Mouse (Mus musculus) ES-E14 (cell line): ENCODE measurements around the gene AC161166.1. TPM values are rescaled to one million over a fixed set of nuclear protein-coding genes. Genes with fewer than 3 reads are reported as not detected.
A peak's percentile ranks its signal among the peaks of the same experiment; 100 is the strongest.

Source experiments
- DNase-seq: peaks from one replicate; pipeline ENCODE4 v3.0.0-alpha.2; 2013; ENCODE audit warnings: low read depth, low spot score
- H3K27ac ChIP-seq: 2 replicates; pipeline ENCODE4 v1.5.1; 2012; ENCODE audit warnings: low read depth, mild to moderate bottlenecking, low read length, moderate library complexity, mixed read lengths; ENCODE audit not compliant: poor library complexity, insufficient read depth, severe bottlenecking
- H3K36me3 ChIP-seq: 2 replicates; pipeline ENCODE4 v1.6.1; 2012; ENCODE audit warnings: mild to moderate bottlenecking, low read length, moderate library complexity, mixed read lengths; ENCODE audit not compliant: control insufficient read depth, poor library complexity, insufficient read depth, severe bottlenecking
- H3K4me1 ChIP-seq, 2 experiments: fragments of 150-350 bp in 1 of 2; sonication (generic) in 1 of 2; 2 replicates each; pipeline ENCODE4 v1.6.1; 2012; ENCODE audit warnings: low read length in 2 of 2, mild to moderate bottlenecking in 1 of 2, mixed read lengths in 1 of 2; ENCODE audit not compliant: control insufficient read depth in 2 of 2, insufficient read depth in 2 of 2, poor library complexity in 1 of 2
- H3K4me3 ChIP-seq, 2 experiments: fragments of 150-350 bp in 1 of 2; sonication (generic) in 1 of 2; 2 replicates each; pipeline ENCODE4 v1.5.1; 2012; ENCODE audit warnings: low read length in 2 of 2, low read depth in 1 of 2, mild to moderate bottlenecking in 1 of 2, mixed read lengths in 1 of 2; ENCODE audit not compliant: insufficient read depth in 1 of 2, poor library complexity in 1 of 2, severe bottlenecking in 1 of 2
- H3K9ac ChIP-seq: 2 replicates; pipeline ENCODE4 v1.6.1; 2012; ENCODE audit warnings: low read depth, mild to moderate bottlenecking, low read length, mixed read lengths; ENCODE audit not compliant: poor library complexity, insufficient read depth, severe bottlenecking
- H3K9me3 ChIP-seq: fragments of 150-350 bp; sonication (generic); 2 replicates; pipeline ENCODE4 v1.6.1; 2012; ENCODE audit warnings: low read depth, mild to moderate bottlenecking, low read length; ENCODE audit not compliant: control insufficient read depth, insufficient read depth
- CHD2 ChIP-seq: IDR thresholded peaks from 2 replicates; pipeline ENCODE4 v1.6.1; 2014; ENCODE audit warnings: mild to moderate bottlenecking, low read depth, low read length, inconsistent platforms
- HCFC1 ChIP-seq: IDR thresholded peaks from 2 replicates; pipeline ENCODE4 v1.6.1; 2012; ENCODE audit warnings: low read length, inconsistent platforms, borderline replicate concordance; ENCODE audit not compliant: insufficient read depth
- MAFK ChIP-seq: IDR thresholded peaks from 2 replicates; pipeline ENCODE4 v1.6.1; 2014; ENCODE audit warnings: mild to moderate bottlenecking, low read depth, low read length, inconsistent platforms; ENCODE audit not compliant: insufficient read depth
- ZC3H11A ChIP-seq: IDR thresholded peaks from 2 replicates; pipeline ENCODE4 v1.6.1; 2012; ENCODE audit warnings: low read depth, mild to moderate bottlenecking, inconsistent platforms, low read length, borderline replicate concordance
- ZNF384 ChIP-seq: IDR thresholded peaks from 2 replicates; pipeline ENCODE4 v1.6.1; 2012; ENCODE audit warnings: low read depth, low read length, inconsistent platforms
- in situ Hi-C, 2 experiments: fragments of 600-800 bp; cut with MboI; formaldehyde crosslinking; loops; one replicate each; pipeline ENCODE4 v1.15.1; 2025; ENCODE audit warnings: low sequenced_read_pairs in 2 of 2, inconsistent platforms in 1 of 2; ENCODE audit not compliant: unreplicated experiment in 2 of 2
- total RNA-seq: library from RNA; depleted of rRNA; stranded (reverse); fragments of 300-350 nt; gene quantifications from 2 replicates; pipeline ENCODE4 v1.2.3, GENCODE M21; 2012

The AC161166.1 gene
- total RNA-seq, 1 experiment, result 1.2 TPM

DNA sequence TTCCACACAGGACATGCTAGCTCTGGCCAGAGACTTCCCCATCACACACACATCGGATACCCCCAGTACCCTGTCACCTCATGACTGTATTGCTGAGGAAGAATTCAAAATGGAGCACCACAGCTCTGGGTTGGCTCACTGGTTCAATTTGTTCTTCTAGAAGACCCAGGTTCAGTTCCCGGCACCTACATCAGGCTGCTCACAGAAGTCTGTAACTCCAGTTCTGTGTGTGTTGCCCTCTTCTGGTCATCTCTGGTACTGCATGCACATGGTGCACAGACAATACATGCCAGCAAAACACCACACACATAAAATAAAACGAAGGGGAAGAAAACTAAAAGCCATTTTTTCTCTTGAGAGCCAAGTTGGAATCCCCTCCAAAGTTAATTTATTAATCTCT lies 43.1 kb downstream of the AC161166.1 start:
- no peak overlapping the region for H3K27ac ChIP-seq

DNA sequence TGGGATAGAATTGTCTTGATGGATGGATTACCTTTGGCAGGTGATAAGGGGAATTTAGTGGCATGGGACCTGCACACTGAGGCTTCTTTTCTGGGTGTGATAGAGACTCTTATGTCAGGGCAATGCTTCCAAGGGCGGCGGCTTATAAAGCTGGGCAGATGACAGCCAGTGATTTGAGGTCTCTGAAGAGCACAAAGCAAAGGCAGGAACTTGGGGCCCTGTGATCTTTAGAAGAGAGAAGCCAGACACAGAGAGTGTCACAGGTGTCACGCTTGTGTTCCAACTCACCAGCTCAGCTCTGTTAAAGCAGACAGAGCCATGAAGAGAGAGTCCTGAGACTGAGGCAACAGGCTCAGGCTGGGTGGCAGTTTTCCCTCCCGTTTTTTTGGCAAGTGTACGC lies 44.4 kb downstream of the AC161166.1 start:
- TF ChIP-seq CHD2, result no peak
- TF ChIP-seq MAFK, result no peak
- no peak for TF ChIP-seq ZNF384
- no peak for TF ChIP-seq ZC3H11A
- no peak for TF ChIP-seq HCFC1
- no peaks in the 10 kb centered on the region for H3K9me3 ChIP-seq
- in situ Hi-C loops, result no loop called here

More for the DNA sequence above, 43.1 kb downstream of the AC161166.1 start:
- Histone ChIP-seq H3K4me1 (peaks cover 2 to 7% of the 10 kb centered on the region in 2 experiments; a peak in 2 of 4 replicates), H3K9ac (no peak overlapping the region), H3K9me3 (no peaks in the 10 kb centered on the region), H3K4me3 (no peak overlapping the region), H3K36me3 (peaks cover 23% of the 10 kb centered on the region; the same call in 1 of the 2 replicates)
- TF ChIP-seq CHD2, result no peak
- no peak for TF ChIP-seq ZNF384
- TF ChIP-seq HCFC1, result no peak
- TF ChIP-seq ZC3H11A, result no peak
- TF ChIP-seq MAFK, result no peak
- no peak for DNase-seq
- in situ Hi-C loops, result no loop called here

DNA sequence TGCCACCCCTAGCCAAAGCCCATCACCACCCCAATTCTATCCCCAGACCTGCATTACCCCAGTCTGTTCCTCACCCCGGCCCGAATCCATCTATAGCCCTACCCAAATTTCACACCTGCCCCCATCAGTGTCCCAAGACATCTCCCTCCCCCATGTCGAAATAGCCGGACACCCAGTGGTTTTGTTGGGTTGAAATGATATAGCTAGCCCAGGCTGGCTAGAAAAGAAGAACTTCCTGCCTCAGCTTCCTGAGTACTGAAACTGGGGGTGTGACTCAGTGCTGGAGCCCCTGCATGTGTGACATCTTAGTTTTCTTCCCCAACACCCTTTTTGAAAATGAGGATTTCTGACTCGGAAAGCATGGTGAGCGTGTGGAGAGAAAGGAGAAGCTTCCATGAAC lies 45.4 kb downstream of the AC161166.1 start:
- no peak overlapping the region for H3K4me3 ChIP-seq
- peaks cover 15% of the 10 kb centered on the region; the same call in 1 of the 2 replicates for H3K36me3 ChIP-seq
- TF ChIP-seq ZNF384 (no peak), ZC3H11A (no peak), MAFK (no peak), HCFC1 (no peak), CHD2 (no peak)
- H3K4me1 ChIP-seq, result peaks cover 2 to 9% of the 10 kb centered on the region in 2 experiments; a peak in 2 of 4 replicates
- H3K27ac ChIP-seq, result no peak overlapping the region
- H3K9ac ChIP-seq, result no peak overlapping the region
- H3K9me3 ChIP-seq, result no peaks in the 10 kb centered on the region
- DNase-seq, result no peak
- in situ Hi-C loops, result no loop called here

More for the DNA sequence above, 44.4 kb downstream of the AC161166.1 start:
- Histone ChIP-seq H3K36me3 (peaks cover 22% of the 10 kb centered on the region; the same call in 1 of the 2 replicates), H3K27ac (no peak overlapping the region), H3K9ac (no peak overlapping the region), H3K4me3 (no peak overlapping the region), H3K4me1 (peaks cover 2 to 8% of the 10 kb centered on the region in 2 experiments; a peak in 2 of 4 replicates)
- DNase-seq, result no peak

DNA sequence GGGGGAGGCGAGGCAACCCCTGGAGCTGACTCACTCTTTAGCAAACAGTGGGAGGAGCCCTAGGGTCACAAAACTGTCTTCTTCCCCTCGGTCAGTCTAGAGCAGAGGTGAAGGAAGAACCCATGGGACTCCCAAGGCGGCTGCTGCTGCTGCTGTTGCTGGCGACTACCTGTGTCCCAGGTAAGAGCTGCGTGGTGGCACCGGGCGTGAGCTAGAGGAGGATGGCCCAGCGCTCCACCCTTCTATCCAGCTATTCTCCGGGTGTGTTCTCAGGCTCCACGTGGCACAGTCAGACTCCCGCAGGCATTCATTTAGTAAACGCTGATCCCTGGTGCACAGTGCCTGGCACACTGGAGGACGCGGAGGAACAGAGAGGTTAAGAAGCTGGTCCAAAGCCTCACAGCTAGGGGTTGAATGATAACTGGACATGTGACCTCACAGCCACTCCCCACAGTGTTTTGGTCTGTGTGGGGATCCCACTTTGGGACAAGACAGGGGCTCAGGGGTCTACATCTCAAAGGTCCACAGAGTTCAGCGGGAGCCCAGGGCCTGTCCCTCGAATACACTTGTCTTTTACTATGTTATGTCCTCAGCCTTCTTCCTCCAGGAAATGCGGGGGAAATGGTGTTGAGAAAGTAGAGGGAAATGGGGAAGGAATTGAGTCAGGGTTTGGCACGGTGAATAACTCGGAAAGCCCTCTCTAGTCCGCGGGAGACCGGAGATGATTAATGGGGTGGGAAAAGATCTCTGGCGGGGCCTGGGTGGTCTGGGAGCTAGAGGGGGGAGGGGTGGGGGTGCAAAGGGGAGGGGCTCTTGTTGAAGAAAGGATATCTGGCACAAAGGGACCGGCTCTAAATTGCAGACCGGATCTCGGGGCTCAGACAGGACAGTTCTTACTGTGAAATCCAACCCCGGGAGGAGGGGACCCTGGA lies 49.6 kb downstream of the AC161166.1 start, which contains the start of gene Plaur:
Gene Plaur (plus strand): TSS at position 97 of the 932 bp plus-strand sequence.
- Histone ChIP-seq H3K9me3 (no peaks in the 10 kb centered on the region), H3K4me1 (peaks cover 5 to 33% of the 10 kb centered on the region in 2 experiments; a peak in 3 of 4 replicates), H3K4me3 (peak within 1 kb of the TSS; percentile 53 to 60), H3K9ac (peak within 1 kb of the TSS; percentile 38), H3K27ac (peak within 1 kb of the TSS; percentile 26; the same call in 1 of the 2 replicates), H3K36me3 (peaks cover 11% of the 10 kb centered on the region; the same call in 1 of the 2 replicates)
- in situ Hi-C loops, result no loop called here
- TF ChIP-seq ZNF384, result no peak
- TF ChIP-seq ZC3H11A, result no peak
- TF ChIP-seq CHD2, result no peak
- no peak for DNase-seq
